Comparison of ENCODE assay signal across 19 mouse cellular contexts in genomic region chr7:90651128-90651527, GRCm38 (mm10).
A peak's percentile ranks its signal among the peaks of the same experiment; 100 is the strongest.
DNase-seq lines count a peak whose midpoint lies in the region; ATAC-seq and TF ChIP-seq lines count a peak whose summit lies in the region.
"Had no signal": no experiment of that assay in that cellular context is flagged by ENCODE, and none has a peak within 500 bp of the region (broad histone marks: within the 10 kb centered on the region; RNA-seq: fewer than 3 reads in every experiment).

No protein-coding gene starts in this region.

- no peaks in the 10 kb centered on the region for H3K4me1 ChIP-seq in forebrain, embryonic 13.5 days
- peaks cover 7% of the 10 kb centered on the region; the same call in 1 of the 2 replicates for H3K4me1 ChIP-seq in forebrain, embryonic 10.5 days
- H3K4me1 ChIP-seq in midbrain, embryonic 14.5 days (ENCODE audit: control insufficient read depth, insufficient read depth, low read length): no peaks in the 10 kb centered on the region
- H3K4me1 ChIP-seq in midbrain, postnatal 0 days (ENCODE audit: insufficient read depth, low read length): no peaks in the 10 kb centered on the region
- H3K4me1 ChIP-seq in embryonic facial prominence, embryonic 14.5 days (ENCODE audit: control insufficient read depth, insufficient read depth, low read length): no peaks in the 10 kb centered on the region
- H3K4me1 ChIP-seq: heart, embryonic 13.5 days; hindbrain, embryonic 12.5 days; intestine, embryonic 15.5 days had no signal

- no peak for DNase-seq in forebrain, embryonic 10.5 days (ENCODE audit: extremely low spot score, low spot score)
- DNase-seq in midbrain, embryonic 14.5 days: peak; percentile 4
- no peak for DNase-seq in midbrain, postnatal 0 days (ENCODE audit: low spot score)
- peak; percentile 47 for DNase-seq in embryonic facial prominence, embryonic 14.5 days (ENCODE audit: low spot score)
- DNase-seq in retina, embryonic 14.5 days (ENCODE audit: low spot score): peak; percentile 69
- DNase-seq in cerebellum, postnatal 4 days (ENCODE audit: low spot score in 2 of 2): no peak
- DNase-seq in left cerebral cortex, adult 11 months (ENCODE audit: low spot score): no peak
- DNase-seq: adrenal gland, adult 8-10 months; cerebellum, adult 11-12 months; cerebellum, adult 9-10 months; cerebellum, postnatal 25 days; gastrocnemius, postnatal 25 days; heart, adult 11 months; heart, postnatal 4 days; kidney, adult 2 months had no signal

- H3K27ac ChIP-seq in forebrain, embryonic 13.5 days: no peak overlapping the region
- no peak overlapping the region for H3K27ac ChIP-seq in forebrain, embryonic 10.5 days
- H3K27ac ChIP-seq in midbrain, embryonic 14.5 days (replicated peaks; ENCODE audit: low read depth, low read length): no peak overlapping the region
- H3K27ac ChIP-seq in midbrain, postnatal 0 days (ENCODE audit: low read depth, low read length): no peak overlapping the region
- H3K27ac ChIP-seq in embryonic facial prominence, embryonic 14.5 days (replicated peaks; ENCODE audit: low read depth, low read length): no peak overlapping the region
- H3K27ac ChIP-seq: heart, embryonic 13.5 days; hindbrain, embryonic 12.5 days; intestine, embryonic 15.5 days had no signal

- WGBS in forebrain, embryonic 13.5 days: 34% methylated on average over 6 of the region's 6 CpGs
- 64% methylated on average over 6 of the region's 6 CpGs for WGBS in forebrain, embryonic 10.5 days
- 58% methylated on average over 6 of the region's 6 CpGs for WGBS in midbrain, embryonic 14.5 days
- 50% methylated on average over 6 of the region's 6 CpGs for WGBS in midbrain, postnatal 0 days
- 46% methylated on average over 6 of the region's 6 CpGs for WGBS in embryonic facial prominence, embryonic 14.5 days

- no peaks in the 10 kb centered on the region for H3K36me3 ChIP-seq in forebrain, embryonic 13.5 days (ENCODE audit: poor library complexity, severe bottlenecking)
- H3K36me3 ChIP-seq in forebrain, embryonic 10.5 days (replicated peaks): no peaks in the 10 kb centered on the region
- no peaks in the 10 kb centered on the region for H3K36me3 ChIP-seq in midbrain, embryonic 14.5 days (ENCODE audit: control insufficient read depth, insufficient read depth, low read length)
- H3K36me3 ChIP-seq in midbrain, postnatal 0 days (ENCODE audit: insufficient read depth, low read length): no peaks in the 10 kb centered on the region
- no peaks in the 10 kb centered on the region for H3K36me3 ChIP-seq in embryonic facial prominence, embryonic 14.5 days (ENCODE audit: control insufficient read depth, insufficient read depth, low read length)
- H3K36me3 ChIP-seq: heart, embryonic 13.5 days; hindbrain, embryonic 12.5 days; intestine, embryonic 15.5 days had no signal

- H3K9me3 ChIP-seq in forebrain, embryonic 13.5 days (replicated peaks): no peaks in the 10 kb centered on the region
- H3K9me3 ChIP-seq in forebrain, embryonic 10.5 days: no peaks in the 10 kb centered on the region
- no peaks in the 10 kb centered on the region for H3K9me3 ChIP-seq in midbrain, embryonic 14.5 days (ENCODE audit: control insufficient read depth, low read length)
- H3K9me3 ChIP-seq in midbrain, postnatal 0 days (ENCODE audit: low read length): no peaks in the 10 kb centered on the region
- no peaks in the 10 kb centered on the region for H3K9me3 ChIP-seq in embryonic facial prominence, embryonic 14.5 days (ENCODE audit: control insufficient read depth, low read length)
- H3K9me3 ChIP-seq: heart, embryonic 13.5 days; hindbrain, embryonic 12.5 days; intestine, embryonic 15.5 days had no signal

- ATAC-seq in forebrain, embryonic 13.5 days: peak; percentile 38; the same call in 1 of the 2 replicates
- ATAC-seq in midbrain, embryonic 14.5 days (ENCODE audit: low FRiP score, low TSS enrichment): no peak; the same call in 1 of the 2 replicates
- ATAC-seq in midbrain, postnatal 0 days (ENCODE audit: low FRiP score): no peak
- ATAC-seq in embryonic facial prominence, embryonic 14.5 days (ENCODE audit: low read depth): peak; percentile 26; the same call in 1 of the 2 replicates
- ATAC-seq: intestine, embryonic 15.5 days had no signal

- no peak overlapping the region for H3K4me2 ChIP-seq in forebrain, embryonic 13.5 days
- no peak overlapping the region for H3K4me2 ChIP-seq in midbrain, embryonic 14.5 days (ENCODE audit: low read length)
- H3K4me2 ChIP-seq in midbrain, postnatal 0 days (ENCODE audit: low read depth, low read length, poor library complexity, severe bottlenecking): no peak overlapping the region
- no peak overlapping the region for H3K4me2 ChIP-seq in embryonic facial prominence, embryonic 14.5 days (ENCODE audit: low read depth, low read length)
- H3K4me2 ChIP-seq: heart, embryonic 13.5 days; hindbrain, embryonic 12.5 days; intestine, embryonic 15.5 days had no signal

- no peak overlapping the region for H3K9ac ChIP-seq in forebrain, embryonic 13.5 days
- no peak overlapping the region for H3K9ac ChIP-seq in midbrain, embryonic 14.5 days (replicated peaks; ENCODE audit: low read length)
- no peak overlapping the region for H3K9ac ChIP-seq in midbrain, postnatal 0 days (replicated peaks; ENCODE audit: low read length, poor library complexity, severe bottlenecking)
- H3K9ac ChIP-seq in embryonic facial prominence, embryonic 14.5 days (ENCODE audit: low read depth, low read length): no peak overlapping the region
- H3K9ac ChIP-seq: heart, embryonic 13.5 days; hindbrain, embryonic 12.5 days; intestine, embryonic 15.5 days had no signal

- no peak overlapping the region for H3K4me3 ChIP-seq in forebrain, embryonic 13.5 days
- no peak overlapping the region for H3K4me3 ChIP-seq in forebrain, embryonic 10.5 days
- H3K4me3 ChIP-seq in midbrain, embryonic 14.5 days (replicated peaks; ENCODE audit: low read depth, low read length): no peak overlapping the region
- no peak overlapping the region for H3K4me3 ChIP-seq in midbrain, postnatal 0 days (ENCODE audit: low read depth, low read length)
- no peak overlapping the region for H3K4me3 ChIP-seq in embryonic facial prominence, embryonic 14.5 days (ENCODE audit: low read depth, low read length)
- H3K4me3 ChIP-seq: heart, embryonic 13.5 days; hindbrain, embryonic 12.5 days; intestine, embryonic 15.5 days had no signal

- no peak for TF ChIP-seq CTCF in midbrain, postnatal 0 days (IDR thresholded peaks at IDR 0.05)

- no peaks in the 10 kb centered on the region for H3K27me3 ChIP-seq in forebrain, embryonic 13.5 days
- no peaks in the 10 kb centered on the region for H3K27me3 ChIP-seq in forebrain, embryonic 10.5 days (ENCODE audit: poor library complexity, severe bottlenecking)
- no peaks in the 10 kb centered on the region for H3K27me3 ChIP-seq in midbrain, embryonic 14.5 days (ENCODE audit: control insufficient read depth, insufficient read depth, low read length)
- H3K27me3 ChIP-seq in midbrain, postnatal 0 days (ENCODE audit: insufficient read depth, low read length): no peaks in the 10 kb centered on the region
- no peaks in the 10 kb centered on the region for H3K27me3 ChIP-seq in embryonic facial prominence, embryonic 14.5 days (replicated peaks; ENCODE audit: control insufficient read depth, insufficient read depth, low read length)
- H3K27me3 ChIP-seq: heart, embryonic 13.5 days; hindbrain, embryonic 12.5 days; intestine, embryonic 15.5 days had no signal

Comparison
In these comparisons a context has a peak if more than half of its experiments do, and no peak if none do; other contexts are left out.
1. DNase-seq: peak in midbrain, embryonic 14.5 days (single experiment), embryonic facial prominence, embryonic 14.5 days (single experiment) and retina, embryonic 14.5 days (single experiment); none in forebrain, embryonic 10.5 days (single experiment), midbrain, postnatal 0 days (single experiment), cerebellum, postnatal 4 days (0 of 2) and left cerebral cortex, adult 11 months (single experiment).
2. ATAC-seq: peak in forebrain, embryonic 13.5 days (single experiment) and embryonic facial prominence, embryonic 14.5 days (single experiment); none in midbrain, embryonic 14.5 days (single experiment) and midbrain, postnatal 0 days (single experiment).